Mouse (Mus musculus) hindbrain, embryonic 13.5 days (tissue): Measurements from ENCODE around the gene Filip1. TPM values are rescaled to one million over a fixed set of nuclear protein-coding genes. Genes with fewer than 3 reads are reported as not detected.

ENCODE experiments used
- ATAC-seq: fragments of 200-750 bp; cut with Nextera tagmentation; 2 replicates; pipeline ENCODE4 v1.8.0; 2017; ENCODE audit warnings: moderate TSS enrichment; ENCODE audit not compliant: low FRiP score
- H3K27ac ChIP-seq: fragments of 300-500 bp; sonication (generic); 2 replicates; pipeline ENCODE4 v1.5.1; 2015; ENCODE audit warnings: inconsistent platforms, mild to moderate bottlenecking, moderate library complexity
- H3K27me3 ChIP-seq: fragments of 300-500 bp; sonication (generic); 2 replicates; pipeline ENCODE4 v1.6.1; 2015; ENCODE audit warnings: mild to moderate bottlenecking, inconsistent platforms
- H3K36me3 ChIP-seq: fragments of 300-500 bp; sonication (generic); 2 replicates; pipeline ENCODE4 v1.6.1; 2015; ENCODE audit warnings: mild to moderate bottlenecking, inconsistent platforms
- H3K4me1 ChIP-seq: fragments of 300-500 bp; sonication (generic); replicated peaks from 2 replicates; pipeline ENCODE4 v1.6.1; 2015; ENCODE audit warnings: inconsistent platforms
- H3K4me2 ChIP-seq: fragments of 300-500 bp; sonication (generic); 2 replicates; pipeline ENCODE4 v1.6.1; 2015; ENCODE audit warnings: inconsistent platforms, mild to moderate bottlenecking, moderate library complexity
- H3K4me3 ChIP-seq: fragments of 300-500 bp; sonication (generic); 2 replicates; pipeline ENCODE4 v1.5.1; 2015; ENCODE audit warnings: mild to moderate bottlenecking, inconsistent platforms
- H3K9ac ChIP-seq: fragments of 300-500 bp; sonication (generic); 2 replicates; pipeline ENCODE4 v1.6.1; 2015; ENCODE audit warnings: mild to moderate bottlenecking, inconsistent platforms
- H3K9me3 ChIP-seq: fragments of 300-500 bp; sonication (generic); 2 replicates; pipeline ENCODE4 v1.6.1; 2016; ENCODE audit warnings: inconsistent platforms
- WGBS: fragments of 180-500 bp; shearing (Covaris S2); methylation state at CpG from one replicate; pipeline ENCODE4 v1.1.7; 2015; 5-methylcytosine and 5-hydroxymethylcytosine counted together
- polyA plus RNA-seq: library from polyadenylated mRNA; unstranded; fragments of >200 nt; fragmentation: Nextera tagmentation; extraction: Ambion mirVana; gene quantifications from 2 replicates; pipeline ENCODE4 v1.2.1, GENCODE M21; 2015

Gene Filip1
- polyA plus RNA-seq, 1 experiment from 2014 or later = 2.6 TPM

- Histone ChIP-seq H3K4me2 (no peak overlapping the region), H3K27ac (no peak overlapping the region), H3K4me3 (no peak overlapping the region), H3K4me1 (no peaks in the 10 kb centered on the region), H3K27me3 (no peaks in the 10 kb centered on the region), H3K9ac (no peak overlapping the region), H3K9me3 (no peaks in the 10 kb centered on the region), H3K36me3 (no peaks in the 10 kb centered on the region)
- no peak for ATAC-seq
- WGBS = 80% methylated on average over 2 of the region's 2 CpGs
Measured at GRCm38 (mm10) chr9:79883139-79883538, 129.5 kb downstream of the Filip1 start.

- no peak overlapping the region for H3K4me2 ChIP-seq
- no peaks in the 10 kb centered on the region for H3K36me3 ChIP-seq
- H3K4me3 ChIP-seq = no peak overlapping the region
- ATAC-seq = no peak
- H3K27me3 ChIP-seq = no peaks in the 10 kb centered on the region
- no peaks in the 10 kb centered on the region for H3K9me3 ChIP-seq
- peaks cover 19% of the 10 kb centered on the region for H3K4me1 ChIP-seq
- H3K27ac ChIP-seq = no peak overlapping the region
- 86% methylated on average over 7 of the region's 7 CpGs for whole genome bisulfite sequencing
- H3K9ac ChIP-seq = no peak overlapping the region
Measured at GRCm38 (mm10) chr9:79880031-79880430, 132.6 kb downstream of the Filip1 start.

- ATAC-seq = peak; percentile 50
- peaks cover 19% of the 10 kb centered on the region for H3K4me1 ChIP-seq
- WGBS = 39% methylated on average over 20 of the region's 20 CpGs
- H3K9ac ChIP-seq = peak overlapping the region; percentile 35; the same call in 1 of the 2 replicates
- peak overlapping the region; percentile 67 for H3K27ac ChIP-seq
- H3K4me2 ChIP-seq = peak overlapping the region; percentile 45
- H3K27me3 ChIP-seq = no peaks in the 10 kb centered on the region
- H3K36me3 ChIP-seq = no peaks in the 10 kb centered on the region
- peak overlapping the region; percentile 20 for H3K4me3 ChIP-seq
- no peaks in the 10 kb centered on the region for H3K9me3 ChIP-seq
Measured at GRCm38 (mm10) chr9:79875522-79876131, 137.0 kb downstream of the Filip1 start.

GRCm38 (mm10) chr9:79872598-79872997 lies 140.1 kb downstream of the Filip1 start:
- no peak overlapping the region for H3K4me2 ChIP-seq
- 4% methylated on average over 2 of the region's 2 CpGs for WGBS
- ATAC-seq = no peak

GRCm38 (mm10) chr9:79869512-79869911 lies 143.1 kb downstream of the Filip1 start:
- no peak for ATAC-seq
- no peak overlapping the region for H3K9ac ChIP-seq
- no peaks in the 10 kb centered on the region for H3K36me3 ChIP-seq
- H3K27me3 ChIP-seq = no peaks in the 10 kb centered on the region
- no peaks in the 10 kb centered on the region for H3K9me3 ChIP-seq
- no peak overlapping the region for H3K27ac ChIP-seq
- WGBS = 69% methylated on average over 5 of the region's 5 CpGs
- no peaks in the 10 kb centered on the region for H3K4me1 ChIP-seq
- no peak overlapping the region for H3K4me2 ChIP-seq
- H3K4me3 ChIP-seq = no peak overlapping the region

More at GRCm38 (mm10) chr9:79872598-79872997, 140.1 kb downstream of the Filip1 start:
- no peaks in the 10 kb centered on the region for H3K9me3 ChIP-seq
- H3K36me3 ChIP-seq = no peaks in the 10 kb centered on the region
- H3K4me1 ChIP-seq = peaks cover 18% of the 10 kb centered on the region
- H3K27ac ChIP-seq = no peak overlapping the region
- no peak overlapping the region for H3K9ac ChIP-seq
- H3K27me3 ChIP-seq = no peaks in the 10 kb centered on the region
- no peak overlapping the region for H3K4me3 ChIP-seq

GRCm38 (mm10) chr9:79865998-79866397 lies 146.7 kb downstream of the Filip1 start:
- H3K9me3 ChIP-seq = no peaks in the 10 kb centered on the region
- H3K4me1 ChIP-seq = no peaks in the 10 kb centered on the region
- no peaks in the 10 kb centered on the region for H3K27me3 ChIP-seq
- H3K36me3 ChIP-seq = no peaks in the 10 kb centered on the region
- no peak overlapping the region for H3K9ac ChIP-seq
- H3K27ac ChIP-seq = no peak overlapping the region
- ATAC-seq = no peak
- H3K4me3 ChIP-seq = no peak overlapping the region
- no peak overlapping the region for H3K4me2 ChIP-seq
- 63% methylated on average over 7 of the region's 7 CpGs for WGBS

- no peak overlapping the region for H3K4me2 ChIP-seq
- H3K9ac ChIP-seq = no peak overlapping the region
- H3K4me1 ChIP-seq = no peaks in the 10 kb centered on the region
- no peaks in the 10 kb centered on the region for H3K27me3 ChIP-seq
- no peak overlapping the region for H3K27ac ChIP-seq
- no peaks in the 10 kb centered on the region for H3K36me3 ChIP-seq
- H3K4me3 ChIP-seq = no peak overlapping the region
- H3K9me3 ChIP-seq = no peaks in the 10 kb centered on the region
- 87% methylated on average over 6 of the region's 6 CpGs for WGBS
- ATAC-seq = no peak
Measured at GRCm38 (mm10) chr9:79862544-79862943, 150.1 kb downstream of the Filip1 start.

- H3K27ac ChIP-seq = no peak overlapping the region
- ATAC-seq = no peak
- H3K9ac ChIP-seq = no peak overlapping the region
- no peaks in the 10 kb centered on the region for H3K9me3 ChIP-seq
- no peaks in the 10 kb centered on the region for H3K4me1 ChIP-seq
- H3K27me3 ChIP-seq = no peaks in the 10 kb centered on the region
- H3K36me3 ChIP-seq = no peaks in the 10 kb centered on the region
- no peak overlapping the region for H3K4me3 ChIP-seq
- H3K4me2 ChIP-seq = no peak overlapping the region
Measured at GRCm38 (mm10) chr9:79847099-79847498, 165.6 kb downstream of the Filip1 start.

- H3K4me2 ChIP-seq = no peak overlapping the region
- no peaks in the 10 kb centered on the region for H3K9me3 ChIP-seq
Measured at GRCm38 (mm10) chr9:79842615-79843014, 170.0 kb downstream of the Filip1 start.

GRCm38 (mm10) chr9:79842028-79842427 lies 170.6 kb downstream of the Filip1 start:
- no peaks in the 10 kb centered on the region for H3K36me3 ChIP-seq
- no peaks in the 10 kb centered on the region for H3K9me3 ChIP-seq
- no peak overlapping the region for H3K27ac ChIP-seq
- ATAC-seq = no peak
- H3K4me2 ChIP-seq = no peak overlapping the region
- no peak overlapping the region for H3K9ac ChIP-seq
- no peak overlapping the region for H3K4me3 ChIP-seq
- no peaks in the 10 kb centered on the region for H3K27me3 ChIP-seq
- H3K4me1 ChIP-seq = no peaks in the 10 kb centered on the region

More at GRCm38 (mm10) chr9:79842615-79843014, 170.0 kb downstream of the Filip1 start:
- ATAC-seq = no peak
- Histone ChIP-seq H3K4me1 (no peaks in the 10 kb centered on the region), H3K36me3 (no peaks in the 10 kb centered on the region), H3K9ac (no peak overlapping the region), H3K27ac (no peak overlapping the region), H3K4me3 (no peak overlapping the region), H3K27me3 (no peaks in the 10 kb centered on the region)
- 88% methylated on average over 6 of the region's 6 CpGs for WGBS

- no peak overlapping the region for H3K4me2 ChIP-seq
- H3K27ac ChIP-seq = no peak overlapping the region
- no peak overlapping the region for H3K4me3 ChIP-seq
- H3K9ac ChIP-seq = no peak overlapping the region
- H3K27me3 ChIP-seq = no peaks in the 10 kb centered on the region
- H3K4me1 ChIP-seq = peaks cover 13% of the 10 kb centered on the region
- peak; percentile 39; the same call in 1 of the 2 replicates for ATAC-seq
- no peaks in the 10 kb centered on the region for H3K36me3 ChIP-seq
- no peaks in the 10 kb centered on the region for H3K9me3 ChIP-seq
- 81% methylated on average over 1 of the region's 1 CpGs for WGBS
Measured at GRCm38 (mm10) chr9:79831294-79831693, 181.4 kb downstream of the Filip1 start.

- H3K4me3 ChIP-seq = no peak overlapping the region
- no peaks in the 10 kb centered on the region for H3K9me3 ChIP-seq
- ATAC-seq = peak; percentile 90
- H3K36me3 ChIP-seq = no peaks in the 10 kb centered on the region
- peak overlapping the region; percentile 45 for H3K4me2 ChIP-seq
- H3K4me1 ChIP-seq = peaks cover 13% of the 10 kb centered on the region
- H3K27me3 ChIP-seq = no peaks in the 10 kb centered on the region
- WGBS = 14% methylated on average over 4 of the region's 4 CpGs
- H3K27ac ChIP-seq = no peak overlapping the region
- H3K9ac ChIP-seq = no peak overlapping the region
Measured at GRCm38 (mm10) chr9:79830874-79831273, 181.8 kb downstream of the Filip1 start.
